Mouse (Mus musculus) cerebellum, postnatal 4 days (tissue): ENCODE measurements around the gene Scarb1.
A peak's percentile ranks its signal among the peaks of the same experiment; 100 is the strongest.
"Not testable (repeated sequence)": the region's sequence is repeated elsewhere in the genome, so short reads cannot be mapped to it uniquely, and the experiment has no call there.

Experiments used
- DNase-seq, 2 experiments: peaks; one replicate each; pipeline ENCODE4 v3.0.0; 2022; ENCODE audit warnings: low spot score in 2 of 2, mixed read lengths in 1 of 2

Scarb1 gene

DNA sequence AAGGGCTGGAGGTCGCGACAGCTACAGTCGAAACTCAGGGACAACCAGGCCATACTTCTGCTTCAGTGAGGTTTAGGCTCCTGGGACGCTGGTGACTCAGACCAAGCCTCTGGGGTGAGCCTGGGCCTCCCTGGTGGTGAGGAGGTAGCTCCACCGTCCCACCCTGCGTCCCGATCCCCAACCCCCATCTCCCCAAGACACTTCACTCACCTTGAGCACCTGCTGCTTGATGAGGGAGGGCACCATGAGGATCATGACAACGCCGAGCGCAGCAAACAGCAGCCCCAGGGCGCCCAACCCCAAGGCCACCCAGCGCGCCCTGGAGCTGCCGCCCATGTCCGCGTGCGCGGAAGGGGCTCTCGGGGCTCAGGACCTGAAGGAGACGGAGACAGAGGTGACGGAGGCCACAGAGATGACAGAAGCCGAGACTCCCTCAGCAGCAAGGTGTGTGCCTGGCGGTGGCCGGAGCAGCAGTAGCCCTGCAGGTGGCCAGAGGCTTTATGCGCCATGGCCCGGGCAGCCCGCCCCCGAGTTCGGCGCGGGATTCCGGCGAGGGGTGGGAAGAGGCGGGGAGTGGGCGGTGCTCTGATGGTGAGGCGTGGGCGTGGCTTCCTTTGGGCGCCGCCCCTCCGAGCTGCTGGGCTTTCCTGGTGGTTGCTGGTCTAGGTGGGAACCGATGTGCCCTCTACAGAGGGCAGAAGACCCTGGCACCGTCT, at the start of gene Scarb1:
TSS of gene Scarb1 (minus strand) at position 548 of the 716 bp plus-strand sequence.
- DNase-seq = peak; percentile 66 to 83

DNA sequence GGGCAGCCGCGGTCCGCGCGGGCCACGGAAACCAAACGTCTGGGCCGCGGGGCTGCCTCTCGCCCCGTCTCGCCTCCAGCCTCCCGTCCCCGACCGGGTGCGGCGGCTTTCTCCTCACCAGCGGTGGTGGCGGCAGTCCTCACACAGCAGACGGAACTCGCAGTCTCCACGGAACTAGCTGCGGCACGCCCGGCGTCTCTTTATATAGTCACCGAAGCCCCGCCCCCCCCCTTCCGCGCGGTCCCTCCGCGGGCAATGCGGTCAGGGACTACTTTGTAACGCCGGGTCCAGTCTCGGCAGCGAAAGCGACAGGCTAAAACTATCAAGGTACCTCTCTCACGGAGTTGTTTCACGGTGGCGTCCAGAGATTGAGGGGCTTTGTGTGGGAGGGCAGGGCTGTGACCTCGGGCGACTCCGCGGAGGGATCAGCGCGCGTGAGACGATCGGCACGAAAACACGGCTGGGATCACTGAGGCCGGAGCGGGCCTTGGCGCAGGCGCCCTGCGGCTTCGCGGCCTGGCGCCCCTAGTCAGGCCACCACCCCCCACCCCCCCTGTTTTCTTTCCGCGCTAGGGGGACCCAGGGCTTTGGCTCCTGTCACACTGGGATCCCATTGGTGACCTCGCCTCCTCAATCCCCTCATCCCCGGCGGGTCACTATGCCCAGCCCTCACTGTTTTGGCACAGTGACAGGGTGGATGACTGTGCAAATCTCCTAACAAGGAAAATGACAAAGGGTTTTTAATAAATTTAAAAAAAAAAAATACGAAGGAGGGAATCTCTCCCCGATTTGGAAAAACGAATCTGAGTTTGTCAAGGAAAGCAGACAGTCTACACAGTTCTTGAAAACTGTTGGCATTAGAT, 48.9 kb upstream of the Scarb1 start, which contains the start of gene Ubc:
TSS of gene Ubc (minus strand) at position 624 of the 863 bp plus-strand sequence.
- DNase-seq = peak; percentile 72 to 89

DNA sequence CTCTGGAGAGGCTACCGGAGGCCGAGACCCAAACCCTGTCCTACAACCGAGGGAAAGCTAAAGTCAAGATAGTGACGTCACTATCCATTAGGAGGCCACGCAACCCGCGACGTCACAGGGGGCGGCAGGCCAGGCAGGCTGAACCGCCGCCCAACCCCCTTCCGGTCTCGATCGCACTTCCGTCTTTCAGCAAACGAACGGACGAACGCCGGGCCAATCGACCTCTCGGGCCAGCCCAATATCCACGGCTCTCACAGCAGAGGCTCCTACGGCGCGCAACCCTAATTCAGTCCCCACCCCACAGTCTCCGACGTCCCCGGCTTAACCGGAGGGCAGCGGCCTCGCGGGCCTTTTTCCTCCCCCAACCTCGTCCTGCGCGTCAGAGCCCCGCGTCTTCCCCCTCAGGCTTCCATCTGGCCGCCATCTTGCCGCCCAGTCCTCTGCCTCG, 48.3 kb upstream of the Scarb1 start, which contains the start of gene Gm10382:
TSS of gene Gm10382 (plus strand) at position 192 of the 448 bp plus-strand sequence.
- peak; percentile 58 to 77 for DNase-seq

DNA sequence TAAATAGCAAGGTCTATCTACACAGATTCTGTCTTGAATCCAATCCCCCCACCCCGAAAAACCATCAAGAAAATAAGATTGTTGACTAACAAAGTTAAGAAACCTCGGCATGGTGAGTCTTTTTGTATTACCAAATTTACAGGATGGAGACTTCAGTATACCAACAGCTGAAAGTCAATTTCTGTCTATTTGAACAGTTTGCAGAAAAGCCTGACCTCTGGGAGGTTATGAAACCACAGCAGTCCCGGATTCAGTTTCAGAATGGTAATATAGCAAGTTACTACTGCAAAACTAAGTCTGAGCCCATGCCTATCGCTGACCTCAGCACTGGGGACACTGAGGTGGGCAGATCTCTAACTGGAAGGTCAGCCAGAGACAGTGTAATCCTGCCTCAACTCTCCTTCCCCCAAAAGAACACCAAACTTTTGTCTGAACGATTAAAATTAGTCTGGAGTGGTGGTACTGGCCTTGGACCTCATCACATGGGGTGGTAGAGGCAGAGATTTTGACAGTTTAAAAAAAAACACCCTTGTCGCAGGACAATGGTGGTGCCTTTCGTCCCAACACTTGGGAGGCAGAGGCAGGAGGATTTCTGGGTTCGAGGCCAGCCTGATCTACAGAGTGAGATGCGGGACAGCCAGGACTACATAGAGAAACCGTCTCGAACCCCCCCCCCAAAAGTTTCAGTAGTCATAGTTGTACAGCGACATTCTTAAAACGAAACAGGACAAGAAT, 47.6 kb upstream of the Scarb1 start:
- DNase-seq = no peak

DNA sequence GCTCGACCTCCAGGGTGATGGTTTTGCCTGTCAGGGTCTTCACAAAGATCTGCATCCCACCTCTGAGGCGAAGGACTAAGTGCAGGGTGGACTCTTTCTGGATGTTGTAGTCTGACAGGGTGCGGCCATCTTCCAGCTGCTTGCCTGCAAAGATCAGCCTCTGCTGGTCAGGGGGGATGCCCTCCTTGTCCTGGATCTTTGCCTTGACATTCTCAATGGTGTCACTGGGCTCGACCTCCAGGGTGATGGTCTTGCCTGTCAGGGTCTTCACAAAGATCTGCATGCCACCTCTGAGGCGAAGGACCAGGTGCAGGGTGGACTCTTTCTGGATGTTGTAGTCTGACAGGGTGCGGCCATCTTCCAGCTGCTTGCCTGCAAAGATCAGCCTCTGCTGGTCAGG, 46.4 kb upstream of the Scarb1 start:
- DNase-seq = not testable (repeated sequence)

DNA sequence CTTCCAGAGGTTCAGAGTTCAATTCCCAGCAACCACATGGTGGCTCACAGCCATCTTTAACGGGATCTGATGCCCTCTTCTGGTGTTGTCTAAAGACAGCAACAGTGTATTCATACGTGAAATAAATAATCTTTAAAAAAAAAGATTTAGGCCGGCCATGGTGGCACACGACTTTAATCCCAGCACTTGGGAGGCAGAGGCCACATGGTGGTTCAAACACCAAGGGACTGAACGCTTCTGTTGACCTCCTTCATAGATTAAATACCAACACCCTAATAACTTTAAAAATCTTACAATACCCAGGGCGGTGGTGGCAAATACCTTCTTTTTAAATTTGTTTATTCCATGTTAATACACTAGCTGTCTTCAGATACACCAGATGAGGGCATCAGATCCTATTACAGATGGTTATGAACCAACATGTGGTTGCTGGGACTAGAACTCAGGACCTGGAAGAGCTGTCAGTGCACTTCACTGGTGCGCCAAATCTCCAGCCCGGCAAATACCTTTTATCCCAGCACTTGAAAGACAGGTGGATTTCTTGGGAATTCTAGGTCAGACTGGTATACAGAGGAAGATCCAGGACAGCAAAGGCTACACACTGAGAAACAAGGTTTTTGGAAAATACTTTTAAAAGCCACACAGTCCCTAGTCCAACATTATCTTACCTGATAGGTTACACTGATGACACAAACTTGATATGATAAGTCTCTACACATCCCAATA, 44.5 kb upstream of the Scarb1 start:
- DNase-seq = no peak

DNA sequence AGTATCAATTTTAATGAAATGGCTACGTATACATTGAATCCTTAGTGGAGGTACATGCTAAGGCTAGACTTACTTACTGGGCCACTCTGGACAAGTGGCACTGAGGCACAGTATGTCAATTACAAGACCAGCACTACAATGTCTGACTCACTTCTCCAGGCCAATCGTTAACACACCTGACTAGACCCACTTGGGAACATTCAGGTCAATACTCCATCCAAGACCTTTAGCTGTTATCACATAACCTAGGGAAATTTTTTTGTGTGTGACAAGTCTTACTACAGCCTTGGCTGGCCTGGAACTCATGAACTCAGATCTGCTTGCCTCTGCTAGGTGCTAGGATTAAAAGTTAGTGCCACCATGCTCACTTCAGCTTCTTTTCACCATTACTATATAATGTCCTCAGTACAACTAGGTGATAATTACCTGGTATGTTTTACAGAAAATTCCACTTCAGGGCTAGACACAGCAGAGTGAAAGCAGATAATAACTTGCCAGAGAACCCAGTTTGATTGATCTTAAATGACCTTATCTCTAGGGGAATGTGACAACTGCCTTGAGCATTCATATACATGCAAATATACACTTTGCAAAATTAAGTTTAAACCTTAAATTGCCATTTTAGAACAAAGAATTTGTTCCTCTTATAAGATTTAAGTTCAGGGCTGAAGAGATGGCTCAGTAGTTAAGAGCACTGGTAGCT, 43.8 kb upstream of the Scarb1 start:
- no peak for DNase-seq

DNA sequence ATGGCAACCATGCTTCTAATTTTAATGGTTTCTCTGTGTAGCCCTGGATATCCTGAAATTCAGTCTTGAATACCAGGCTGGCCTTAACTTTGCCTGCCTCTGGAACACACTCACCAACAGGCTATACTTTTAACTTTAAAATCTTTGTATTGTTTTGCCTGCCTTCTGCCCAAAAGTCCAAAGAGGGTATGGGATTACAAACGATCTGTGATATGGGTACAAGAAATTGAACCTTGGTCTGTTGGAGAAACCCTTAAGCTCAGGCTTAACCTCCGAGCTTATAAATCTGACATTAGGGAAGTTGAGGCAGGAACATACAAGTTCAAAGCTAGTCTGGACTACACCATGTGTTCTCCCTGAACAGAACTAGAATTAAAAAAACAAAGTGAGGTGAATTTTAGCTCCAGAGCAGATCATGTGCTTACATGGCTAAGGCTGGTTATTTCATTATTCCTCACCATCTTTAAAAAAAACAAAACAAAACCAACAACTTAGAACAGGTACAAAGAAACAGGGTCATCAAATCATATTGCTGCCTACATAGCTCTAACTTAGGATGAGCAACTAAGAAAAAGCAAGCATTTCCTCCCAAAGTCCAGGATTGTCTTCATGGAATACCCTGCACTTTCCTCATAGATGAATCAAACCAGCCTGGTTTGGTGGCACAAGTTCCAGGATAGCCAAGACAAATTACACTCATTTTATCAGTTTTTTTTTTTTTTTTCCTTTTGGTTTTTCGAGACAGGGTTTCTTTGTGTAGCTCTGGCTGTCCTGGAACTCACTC, 42.9 kb upstream of the Scarb1 start:
- no peak for DNase-seq

DNA sequence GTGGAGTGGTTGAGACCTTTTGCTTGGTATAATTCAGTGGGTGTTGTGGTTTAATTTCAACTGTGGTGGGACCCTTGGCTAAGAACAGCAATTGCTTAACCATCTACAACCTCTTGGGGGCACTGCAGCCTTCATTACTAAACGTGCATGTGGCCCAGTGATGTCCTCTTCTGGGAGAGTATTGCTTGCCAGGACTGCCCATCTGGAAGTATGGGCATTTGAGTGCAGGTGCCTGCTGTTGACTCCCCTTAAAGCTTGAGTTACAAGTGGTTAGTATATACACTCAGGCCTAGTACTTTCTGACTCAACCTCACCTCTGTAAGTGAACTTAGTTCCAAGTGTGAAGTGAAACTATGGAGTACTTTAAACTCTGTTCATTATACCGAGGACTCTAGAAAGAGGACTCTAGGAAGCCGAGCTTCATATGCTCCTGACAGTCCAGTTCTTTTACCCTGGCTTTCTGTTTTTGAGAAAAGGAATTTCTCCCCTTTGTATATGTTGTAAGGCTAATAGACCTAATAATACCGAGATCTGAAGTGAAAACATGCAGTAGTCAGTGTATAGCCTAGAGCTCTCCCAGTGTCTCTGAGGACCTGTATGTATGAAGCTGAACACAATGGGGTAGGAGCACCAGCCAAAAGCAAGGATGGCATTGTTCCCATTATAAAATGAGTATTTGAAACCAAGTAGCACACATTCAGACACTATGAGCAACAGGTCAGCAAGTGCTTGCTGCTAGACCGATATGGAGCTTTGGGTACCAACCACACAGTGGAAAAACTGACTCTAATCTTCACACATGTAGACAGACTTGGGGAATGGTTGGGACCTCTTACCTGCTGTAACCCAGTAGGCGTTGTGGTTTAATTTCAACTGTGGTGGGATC, 42.0 kb upstream of the Scarb1 start:
- DNase-seq = peak in 1 of 2 experiments; percentile 56

DNA sequence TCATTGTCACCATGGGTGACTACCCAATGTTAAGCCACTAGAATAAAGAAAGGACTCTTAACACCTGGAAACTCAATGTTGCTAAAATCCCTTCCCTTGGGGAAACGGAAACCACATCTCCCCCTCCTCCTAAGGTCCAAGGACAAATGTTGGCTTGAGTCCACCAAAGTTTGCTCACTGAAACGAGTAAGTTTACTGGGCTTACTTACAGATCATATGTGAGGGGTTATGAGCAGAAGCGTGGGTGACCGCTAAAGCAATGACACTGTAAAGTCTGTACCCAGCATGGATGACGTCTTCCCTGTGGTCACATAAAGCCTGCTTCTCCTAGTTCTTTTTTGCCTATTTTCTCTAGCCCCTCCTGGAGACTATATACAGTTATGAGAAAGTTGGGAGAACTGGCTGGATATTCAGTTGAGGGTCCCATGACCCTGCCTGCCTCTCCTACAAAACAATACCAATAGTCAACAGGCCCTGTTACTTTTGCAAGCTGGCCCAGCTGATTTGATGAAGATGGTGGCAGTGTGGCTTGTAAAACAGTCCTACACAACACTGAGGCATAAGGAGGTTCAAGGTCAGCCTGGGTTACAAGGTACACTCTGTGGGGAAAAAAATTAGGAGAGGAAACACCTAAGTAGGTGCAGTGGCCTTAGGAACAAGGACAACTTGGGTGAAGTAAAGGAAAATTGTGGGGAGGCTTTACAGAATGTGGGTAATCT, 41.2 kb upstream of the Scarb1 start:
- DNase-seq = no peak

DNA sequence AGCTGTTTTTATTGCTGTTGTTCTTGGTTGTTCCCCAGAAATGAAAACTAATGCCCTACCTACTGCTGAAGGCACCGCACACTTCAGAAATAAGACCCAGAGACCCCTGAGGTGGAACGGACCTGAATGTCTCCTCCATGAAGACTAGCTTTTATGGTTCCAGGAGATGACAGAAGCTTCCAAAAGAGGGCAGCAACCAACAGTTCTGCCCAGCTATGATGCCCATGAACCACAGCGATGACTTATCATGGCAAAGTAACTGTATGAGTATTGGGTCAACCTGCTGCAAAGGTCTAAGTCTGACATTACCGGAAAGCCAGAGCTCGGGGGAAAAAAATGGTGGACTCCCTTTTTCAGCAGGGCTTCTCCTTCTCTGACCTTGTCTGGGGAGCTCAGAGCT, 38.0 kb upstream of the Scarb1 start:
- DNase-seq = no peak

DNA sequence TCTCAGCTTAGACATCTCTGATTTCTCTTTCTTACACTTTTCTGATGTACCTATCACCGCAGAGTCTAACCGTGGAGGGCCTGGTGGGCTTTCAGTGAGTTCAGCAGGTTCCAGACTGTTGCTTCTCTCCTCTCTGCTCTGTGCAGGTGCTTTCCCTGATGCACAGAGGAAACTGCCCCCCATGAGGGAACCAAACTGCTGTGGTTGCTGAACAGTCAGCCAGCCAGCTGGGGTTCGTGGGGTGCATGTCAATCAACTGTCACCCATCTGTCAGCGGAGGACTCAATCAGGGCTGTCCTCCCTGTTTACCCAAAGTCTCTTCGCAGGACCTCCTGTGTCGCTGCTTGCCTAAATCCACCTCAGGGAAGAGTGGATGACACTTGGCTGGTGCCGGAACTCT, 36.3 kb upstream of the Scarb1 start:
- DNase-seq = no peak

DNA sequence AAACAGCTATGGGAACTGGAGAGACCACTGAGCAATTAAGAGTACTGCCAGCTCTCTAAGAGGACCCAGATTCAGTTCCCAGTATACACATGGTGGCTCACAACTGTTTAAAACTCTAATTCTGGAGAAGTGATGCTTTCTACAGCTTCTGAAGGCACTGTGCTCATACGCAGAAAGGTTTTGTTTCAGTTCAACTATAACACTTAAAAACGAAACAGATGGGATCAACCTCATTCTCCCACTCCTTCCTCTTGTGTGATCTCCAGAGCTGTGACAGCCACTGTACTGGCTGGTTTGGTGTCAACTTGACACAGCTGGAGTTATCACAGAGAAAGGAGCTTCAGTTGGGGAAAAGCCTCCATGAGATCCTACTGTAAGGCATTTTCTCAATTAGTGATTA, 35.0 kb upstream of the Scarb1 start:
- DNase-seq = no peak

DNA sequence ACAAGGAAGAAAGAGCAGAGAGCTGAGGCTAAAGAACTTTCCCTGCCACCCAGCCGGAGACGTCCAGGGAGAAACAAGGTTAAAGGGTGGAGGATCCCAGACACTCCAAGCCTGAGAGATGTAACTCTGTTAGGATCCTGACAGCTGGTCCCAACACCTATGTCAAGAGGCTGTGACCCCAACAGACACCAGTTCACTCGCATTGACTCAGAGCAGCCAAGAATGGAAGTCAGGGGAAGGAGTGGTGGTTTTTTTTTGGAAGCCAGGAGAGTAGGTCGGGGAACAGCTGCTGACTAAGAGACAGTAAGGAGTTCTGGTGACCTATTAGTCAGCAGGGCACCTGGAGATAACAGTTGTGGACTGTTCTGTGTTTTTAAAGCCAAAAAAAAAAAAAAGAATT, 31.1 kb upstream of the Scarb1 start:
- no peak for DNase-seq

DNA sequence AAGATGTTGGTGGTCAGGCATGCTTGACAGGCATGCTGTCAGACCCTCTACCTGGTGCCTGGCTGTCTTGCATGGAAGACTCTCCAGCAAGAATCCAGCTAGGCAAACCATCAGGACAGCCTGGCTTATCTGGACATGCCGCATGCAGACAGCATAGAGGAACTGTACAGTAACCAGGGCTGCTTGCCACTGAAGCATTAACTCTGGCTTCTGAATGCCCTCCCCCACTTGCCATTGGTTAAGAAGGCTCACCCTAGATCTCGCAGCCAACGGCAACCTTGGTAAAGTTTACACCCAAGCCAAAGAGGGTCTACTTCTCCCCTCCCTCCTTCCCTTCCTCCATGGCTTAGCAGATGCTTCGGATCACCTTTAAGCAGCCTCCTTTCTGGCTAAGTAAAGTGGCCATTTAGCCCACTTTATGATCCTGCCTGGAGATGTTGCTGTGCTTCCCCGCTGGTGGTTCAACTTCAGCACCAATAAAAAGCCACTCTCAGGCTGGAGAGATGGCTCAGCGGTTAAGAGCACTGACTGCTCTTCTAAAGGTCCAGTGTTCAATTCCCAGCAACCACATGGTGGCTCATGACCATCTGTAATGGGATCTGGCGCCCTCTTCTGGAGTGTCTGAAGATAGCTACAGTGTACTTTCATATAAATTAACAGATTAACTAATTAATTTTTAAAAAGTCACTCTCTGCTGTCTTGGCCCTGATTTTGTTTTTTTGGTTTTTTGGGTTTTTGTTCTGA, 30.2 kb upstream of the Scarb1 start:
- no peak for DNase-seq

DNA sequence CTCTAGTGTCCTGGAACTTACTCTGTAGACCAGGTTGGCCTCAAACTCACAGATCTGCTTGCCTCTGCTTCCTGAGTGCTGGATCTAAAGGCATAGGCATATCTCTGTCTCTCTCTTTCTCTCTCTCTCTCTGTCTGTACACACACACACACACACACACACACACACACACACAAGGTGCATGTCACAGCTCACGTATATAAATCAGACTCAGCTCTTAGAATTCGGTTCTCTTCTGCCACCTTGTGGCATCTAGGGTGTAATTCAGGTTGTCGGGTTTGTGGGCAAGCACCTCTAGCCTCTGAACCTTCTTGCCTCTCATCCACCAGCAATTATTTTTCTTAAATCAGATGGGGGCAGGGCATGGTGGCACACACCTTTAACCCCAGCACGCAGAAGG, 27.7 kb upstream of the Scarb1 start:
- DNase-seq = peak in 1 of 2 experiments; percentile 65

DNA sequence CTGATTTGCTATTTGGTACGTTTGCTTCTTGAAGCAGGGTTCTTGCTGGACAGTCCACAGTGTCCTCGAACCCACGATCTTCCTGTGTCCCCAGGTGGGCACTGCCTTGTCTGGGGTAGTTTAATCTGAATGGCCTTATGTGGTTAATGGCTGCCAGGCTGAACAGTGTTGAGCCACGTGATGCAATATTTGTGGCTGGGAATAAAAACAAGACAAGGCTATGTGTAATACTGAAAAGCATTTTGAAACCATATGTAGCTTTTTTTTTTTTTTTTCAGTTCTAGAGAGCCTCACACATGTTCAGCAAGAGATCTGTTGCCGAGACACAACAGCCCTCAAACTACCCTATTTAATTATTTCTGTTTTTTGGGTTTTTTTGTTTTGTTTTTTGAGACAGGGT, 27.3 kb upstream of the Scarb1 start:
- no peak for DNase-seq
